Mouse (Mus musculus): ENCODE measurements around the gene Btbd11. TPM values are rescaled to one million over a fixed set of nuclear protein-coding genes. Genes with fewer than 3 reads are reported as not detected.

The Btbd11 gene
- 1 to 10 TPM; 1.3 to 1.6 TPM for total RNA-seq (2021)

DNA sequence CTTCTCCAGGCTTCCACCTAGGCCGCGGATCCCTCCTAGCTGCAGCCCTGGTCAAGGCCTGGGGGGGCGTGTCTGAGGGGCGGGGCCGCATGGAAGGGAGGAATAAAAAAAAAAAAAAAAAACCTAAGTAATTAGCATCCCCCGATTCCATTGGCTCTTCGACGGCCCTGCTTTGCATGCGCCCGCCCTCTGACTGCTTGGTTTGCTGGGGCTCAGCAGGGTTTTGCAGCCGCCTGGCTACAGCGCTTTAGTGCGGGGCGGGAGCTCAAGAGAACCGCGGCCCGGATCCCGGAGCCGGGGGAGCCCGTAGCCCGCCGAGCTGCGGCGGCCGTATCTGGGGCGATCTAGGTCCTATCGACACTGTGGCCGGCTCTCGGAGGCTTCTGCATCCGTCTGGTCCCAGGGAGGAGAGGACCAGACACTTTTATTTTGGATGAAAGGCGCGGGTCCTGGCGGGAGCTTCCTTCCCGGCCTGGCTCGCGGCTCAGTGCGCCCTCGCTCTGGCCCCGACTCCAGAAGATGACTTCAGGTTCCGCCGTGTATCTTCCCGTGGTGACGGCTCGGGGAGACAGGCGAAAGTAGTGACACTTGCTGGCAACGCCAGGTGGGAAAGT lies at the start of gene Btbd11:
Gene Btbd11 (plus strand): TSS at position 210 of the 614 bp plus-strand sequence.
- intact Hi-C loops (cut with DNase I): loop anchor here (10.0 kb wide), 1 partner anchor 238 kb away; no protein-coding TSS in a partner anchor
- DNase-seq: peak; percentile 92 to 93

DNA sequence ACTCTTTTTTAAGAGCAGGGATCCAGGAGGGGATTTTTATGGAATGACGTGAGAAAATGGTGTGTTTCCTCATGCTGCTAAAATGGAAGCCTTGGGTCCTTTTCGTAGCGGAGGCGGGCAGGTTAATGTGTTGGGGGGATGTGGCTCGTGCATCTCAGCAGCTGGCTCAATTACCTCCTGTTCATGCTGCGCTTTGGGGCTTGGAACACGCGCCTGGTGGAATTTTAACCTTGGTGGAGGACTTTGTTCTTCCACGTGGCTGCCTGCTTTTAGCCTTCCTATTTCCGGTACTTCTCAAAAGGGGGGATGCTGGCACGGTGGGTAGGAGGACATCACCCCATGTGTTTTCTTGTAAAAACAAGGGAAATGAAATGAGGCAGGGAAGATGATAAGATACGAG lies 47.9 kb upstream of the Btbd11 start:
- no peak for DNase-seq
- intact Hi-C loops (cut with DNase I): loop anchor here (5.0 kb wide), 1 partner anchor 116 kb away; no protein-coding TSS in a partner anchor

DNA sequence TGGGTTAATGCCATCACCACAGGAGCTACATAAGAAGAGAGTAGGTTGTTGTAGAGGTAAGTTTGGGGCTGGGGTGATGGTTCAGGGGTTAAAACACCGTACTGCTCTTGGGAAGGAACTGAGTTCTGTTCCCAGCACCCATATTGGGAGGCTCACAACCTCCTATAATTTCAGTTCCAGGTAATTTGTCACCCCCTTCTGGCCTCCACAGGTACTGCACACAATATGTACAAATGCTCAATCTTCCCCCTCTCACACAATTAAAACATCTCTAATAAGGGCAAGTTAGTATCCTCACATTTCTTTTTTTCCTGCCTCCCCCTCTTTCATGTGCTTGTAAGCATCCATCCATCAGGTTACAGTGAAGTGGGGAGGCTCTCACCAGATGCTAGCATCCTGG lies 44.7 kb upstream of the Btbd11 start:
- DNase-seq: no peak
- intact Hi-C loops (cut with DNase I): no loop called here

DNA sequence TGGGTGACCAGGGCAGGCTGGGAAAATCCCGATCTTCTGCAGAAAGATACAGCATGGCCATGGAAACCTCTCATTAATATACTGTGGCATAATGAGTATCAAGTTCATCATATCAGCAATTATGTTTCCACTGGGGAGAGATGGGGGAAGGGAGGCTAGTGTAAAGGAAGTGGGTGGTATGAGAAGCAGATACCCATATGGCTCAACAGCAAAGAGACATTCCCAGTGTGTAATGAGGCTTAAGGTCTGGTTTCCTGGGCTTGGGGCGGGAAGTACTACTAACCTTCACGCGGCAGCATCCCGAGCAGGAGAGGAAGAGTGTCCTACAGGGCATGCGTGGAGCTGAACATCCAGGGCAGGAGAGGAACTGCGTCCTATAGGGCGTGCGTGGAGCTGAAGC lies 39.4 kb upstream of the Btbd11 start:
- intact Hi-C loops (cut with DNase I): no loop called here
- DNase-seq: no peak

DNA sequence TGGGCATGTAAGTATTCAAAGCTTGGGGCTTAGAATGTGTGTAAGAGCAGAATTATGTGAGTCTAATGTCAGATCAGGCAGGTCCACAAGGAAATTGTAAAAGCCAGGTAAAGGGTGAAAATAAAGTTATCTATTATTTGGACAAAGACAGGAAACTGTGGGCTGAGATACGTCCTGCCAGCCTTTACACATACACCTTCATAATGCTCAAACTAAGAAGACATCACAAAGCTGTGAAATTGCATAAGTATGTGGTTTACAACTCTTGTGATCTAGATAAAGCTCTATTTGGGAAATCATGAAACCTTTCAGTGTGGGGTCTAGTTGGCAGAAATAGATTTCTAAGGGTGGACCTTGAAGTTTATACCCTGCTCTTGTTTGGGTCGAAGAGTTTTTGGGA lies 34.1 kb upstream of the Btbd11 start:
- intact Hi-C loops (cut with DNase I): no loop called here
- no peak for DNase-seq

DNA sequence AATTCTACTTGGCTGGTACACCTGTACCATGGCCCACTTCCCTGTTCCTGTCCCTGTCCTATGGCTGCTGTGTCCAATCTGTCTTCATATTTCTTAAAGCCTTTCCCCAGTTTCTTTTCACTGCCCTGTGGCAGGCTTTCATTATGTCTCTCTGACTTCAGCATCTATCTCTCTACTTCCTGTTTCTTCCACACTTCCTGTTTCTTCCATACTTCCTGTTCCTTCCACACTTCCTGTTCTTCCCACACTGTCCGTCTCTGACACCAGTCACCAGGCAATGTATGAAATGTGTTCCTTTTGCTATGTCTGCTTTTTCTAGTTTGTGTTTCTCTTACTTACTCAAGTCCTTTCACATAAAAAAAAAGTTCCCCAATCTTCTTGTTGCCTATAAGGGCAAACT lies 32.3 kb upstream of the Btbd11 start:
- DNase-seq: no peak
- intact Hi-C loops (cut with DNase I): no loop called here

DNA sequence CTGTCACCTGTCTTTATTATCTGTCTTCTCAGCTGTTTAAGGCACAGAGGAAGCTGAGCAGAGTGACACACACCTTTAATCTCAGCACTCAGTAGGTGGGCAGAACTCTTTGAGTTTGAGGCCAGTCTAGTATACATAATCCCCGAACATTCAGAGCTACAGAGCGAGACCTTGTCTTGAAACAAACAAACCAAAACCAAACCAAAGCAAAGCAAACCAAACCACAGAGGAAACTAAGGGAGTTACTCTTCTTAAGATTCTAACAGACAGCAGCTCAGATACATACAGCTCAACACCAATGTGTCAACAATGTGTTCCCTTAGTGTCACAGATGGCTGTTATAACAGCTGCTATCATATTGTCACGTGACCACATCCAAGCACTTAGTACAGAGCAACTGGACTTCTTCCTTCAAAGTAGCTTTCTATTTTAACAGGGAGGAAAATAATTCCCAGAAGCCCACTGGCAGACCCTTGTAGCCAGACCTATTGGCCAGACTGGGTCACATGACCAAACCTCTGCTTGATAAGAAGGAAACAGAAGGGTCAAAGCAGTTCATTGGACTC lies 27.0 kb upstream of the Btbd11 start:
- no peak for DNase-seq
- intact Hi-C loops (cut with DNase I): no loop called here

DNA sequence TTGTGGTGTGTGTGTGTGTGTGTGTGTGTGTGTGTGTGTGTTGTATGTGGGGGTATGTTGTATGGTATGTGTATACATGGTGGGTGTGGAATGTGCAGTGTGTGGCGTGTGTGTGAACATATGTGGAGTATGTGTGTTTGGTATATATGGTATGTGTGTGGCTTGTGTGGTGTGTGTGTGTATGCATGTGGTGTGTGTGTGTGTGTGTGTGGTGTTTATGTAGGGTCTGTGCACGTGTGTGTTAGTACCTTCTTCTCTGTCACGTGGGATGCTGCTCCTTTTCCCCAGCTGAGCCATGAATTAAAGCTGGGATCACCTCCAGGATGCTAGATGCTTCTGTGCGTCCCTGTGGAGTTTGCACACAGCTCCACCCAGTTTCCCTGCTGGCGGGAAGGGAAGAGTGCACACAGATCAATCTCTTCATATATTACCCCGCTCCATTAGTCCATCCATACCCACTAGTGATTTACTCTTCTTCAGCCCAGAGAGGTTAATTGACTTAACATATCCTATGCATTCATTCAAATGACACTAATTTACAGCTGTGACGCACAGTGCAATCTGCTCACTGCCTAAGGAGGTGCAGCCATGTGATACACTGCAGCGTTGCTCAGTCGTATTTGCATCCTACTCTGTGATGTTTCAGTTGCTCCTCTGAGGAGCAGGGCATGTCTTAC lies 23.7 kb upstream of the Btbd11 start:
- intact Hi-C loops (cut with DNase I): no loop called here
- no peak for DNase-seq

DNA sequence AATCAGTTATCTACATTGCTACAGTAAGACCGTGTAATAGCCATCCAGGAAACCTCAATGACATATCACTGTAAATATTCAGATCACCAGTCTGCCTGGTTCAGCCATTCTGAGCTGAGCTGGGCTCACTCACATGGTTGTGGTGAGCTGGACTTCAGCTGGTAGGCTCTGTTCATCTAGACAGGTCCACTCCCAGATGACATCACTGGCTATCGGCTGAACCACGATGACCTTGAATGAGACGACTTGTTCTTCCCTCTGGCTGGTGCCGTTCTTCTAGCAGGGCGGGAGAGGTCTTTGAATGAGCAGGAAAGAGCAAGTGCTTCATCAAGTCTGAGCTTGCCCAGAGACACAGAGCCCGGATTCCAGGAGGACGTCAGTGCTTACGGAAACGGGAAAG lies 19.7 kb upstream of the Btbd11 start:
- intact Hi-C loops (cut with DNase I): no loop called here
- no peak for DNase-seq

DNA sequence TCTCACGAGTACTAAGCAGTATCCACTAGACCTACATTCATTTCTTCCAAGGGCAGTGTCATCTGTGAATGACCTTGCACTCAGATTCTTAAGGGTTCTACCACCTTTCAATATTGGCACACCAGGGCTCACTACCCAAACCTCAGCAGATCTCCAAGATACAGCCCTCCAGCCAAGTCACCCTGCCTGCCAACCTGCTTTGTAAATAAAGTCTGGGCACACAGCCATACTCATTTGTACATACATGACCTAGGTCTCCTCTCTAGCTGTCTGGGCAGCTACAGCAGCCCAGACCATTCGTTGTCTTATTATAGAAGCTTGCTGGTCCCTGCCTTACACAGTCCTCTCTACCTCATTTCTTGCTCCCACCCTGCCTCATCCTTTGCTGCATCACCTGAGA lies 15.3 kb upstream of the Btbd11 start:
- DNase-seq: peak; percentile 10 to 30
- intact Hi-C loops (cut with DNase I): no loop called here

DNA sequence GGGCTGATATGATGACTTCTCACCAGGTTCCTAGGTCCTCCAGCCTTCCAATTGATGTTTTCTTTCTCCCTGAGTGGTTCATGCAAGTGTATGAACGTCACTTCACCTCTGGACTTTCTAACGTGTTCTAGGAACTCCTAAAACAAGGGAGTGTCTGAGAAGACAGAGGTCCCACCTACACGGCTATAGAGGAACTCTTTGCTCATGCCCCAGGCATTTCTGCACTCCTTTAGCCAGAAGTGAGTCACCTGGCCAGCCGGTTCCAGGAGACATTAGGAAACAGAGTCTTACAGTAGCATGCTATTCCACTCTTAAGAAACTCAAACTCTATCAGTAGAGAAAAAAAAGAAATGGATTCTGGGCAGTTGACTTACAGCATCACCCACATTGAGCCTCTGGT lies 14.5 kb upstream of the Btbd11 start:
- no peak for DNase-seq
- intact Hi-C loops (cut with DNase I): no loop called here

DNA sequence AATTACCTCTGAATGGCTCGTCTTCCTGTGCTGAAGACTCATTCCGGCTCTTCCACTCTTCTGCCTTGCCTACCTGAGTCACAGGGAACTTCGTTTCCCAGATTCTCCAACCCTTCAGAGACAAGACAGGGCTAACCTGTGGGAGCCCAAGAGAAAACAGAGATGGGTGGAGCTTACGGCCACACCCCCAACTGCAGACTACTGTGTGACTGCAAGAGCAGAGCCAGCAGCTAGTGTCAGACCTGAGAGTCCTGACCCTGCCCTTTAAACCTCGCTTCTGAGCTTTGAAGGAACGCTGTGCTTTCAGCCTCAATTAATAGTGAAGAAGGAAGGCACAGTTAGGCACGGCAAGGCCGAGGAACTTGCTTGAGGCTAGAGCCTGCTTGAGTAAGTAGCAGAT lies 7.6 kb upstream of the Btbd11 start:
- no peak for DNase-seq
- intact Hi-C loops (cut with DNase I): no loop called here

DNA sequence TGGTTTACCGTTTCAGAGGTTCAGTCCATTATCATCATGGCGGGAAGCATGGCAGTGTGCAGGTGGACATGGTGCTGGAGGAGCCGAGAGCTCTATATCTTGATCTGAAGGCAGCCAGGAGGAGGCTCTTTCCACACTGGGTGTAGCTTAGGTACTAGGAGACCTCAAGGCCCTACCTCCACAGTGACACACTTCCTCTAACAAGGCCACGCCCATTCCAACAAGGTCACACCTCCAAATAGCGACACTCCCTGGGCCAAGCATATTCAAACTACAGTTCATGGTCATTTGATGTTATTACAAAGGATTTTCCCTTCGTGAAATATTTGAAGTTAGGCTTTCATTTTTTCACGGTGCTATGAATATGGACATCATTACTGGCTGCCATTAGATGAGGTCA lies 3.6 kb upstream of the Btbd11 start:
- intact Hi-C loops (cut with DNase I): loop anchor here (10.0 kb wide), 1 partner anchor 242 kb away; no protein-coding TSS in a partner anchor
- no peak for DNase-seq

DNA sequence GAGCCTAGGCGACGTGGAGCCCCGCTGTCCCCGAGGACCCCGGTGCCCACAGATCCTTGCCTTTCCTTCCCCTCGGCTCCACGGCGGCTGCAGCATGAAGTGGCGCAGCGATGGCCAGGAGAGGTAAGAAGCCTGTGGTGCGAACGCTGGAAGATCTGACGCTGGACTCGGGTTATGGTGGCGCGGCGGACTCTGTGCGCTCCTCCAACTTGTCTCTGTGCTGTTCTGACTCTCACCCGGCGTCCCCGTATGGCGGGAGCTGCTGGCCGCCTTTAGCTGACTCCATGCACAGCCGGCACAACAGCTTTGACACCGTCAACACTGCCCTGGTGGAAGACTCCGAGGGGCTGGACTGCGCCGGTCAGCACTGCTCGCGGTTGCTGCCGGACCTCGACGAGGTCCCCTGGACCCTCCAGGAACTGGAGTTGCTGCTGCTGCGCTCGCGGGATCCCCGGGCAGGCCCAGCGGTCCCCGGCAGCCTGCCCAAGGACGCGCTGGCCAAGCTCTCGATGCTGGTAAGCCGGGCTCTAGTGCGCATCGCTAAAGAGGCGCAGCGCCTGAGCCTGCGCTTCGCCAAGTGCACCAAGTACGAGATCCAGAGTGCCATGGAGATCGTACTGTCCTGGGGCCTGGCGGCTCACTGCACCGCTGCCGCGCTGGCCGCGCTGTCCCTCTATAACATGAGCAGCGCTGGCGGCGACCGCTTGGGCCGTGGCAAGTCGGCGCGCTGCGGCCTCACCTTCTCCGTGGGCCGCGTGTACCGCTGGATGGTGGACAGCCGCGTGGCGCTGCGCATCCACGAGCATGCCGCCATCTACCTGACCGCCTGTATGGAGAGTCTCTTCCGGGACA lies 831 bp downstream of the Btbd11 start:
- intact Hi-C loops (cut with DNase I): loop anchor here (10.0 kb wide), 1 partner anchor 237 kb away; no protein-coding TSS in a partner anchor
- DNase-seq: peak; percentile 43 to 51

DNA sequence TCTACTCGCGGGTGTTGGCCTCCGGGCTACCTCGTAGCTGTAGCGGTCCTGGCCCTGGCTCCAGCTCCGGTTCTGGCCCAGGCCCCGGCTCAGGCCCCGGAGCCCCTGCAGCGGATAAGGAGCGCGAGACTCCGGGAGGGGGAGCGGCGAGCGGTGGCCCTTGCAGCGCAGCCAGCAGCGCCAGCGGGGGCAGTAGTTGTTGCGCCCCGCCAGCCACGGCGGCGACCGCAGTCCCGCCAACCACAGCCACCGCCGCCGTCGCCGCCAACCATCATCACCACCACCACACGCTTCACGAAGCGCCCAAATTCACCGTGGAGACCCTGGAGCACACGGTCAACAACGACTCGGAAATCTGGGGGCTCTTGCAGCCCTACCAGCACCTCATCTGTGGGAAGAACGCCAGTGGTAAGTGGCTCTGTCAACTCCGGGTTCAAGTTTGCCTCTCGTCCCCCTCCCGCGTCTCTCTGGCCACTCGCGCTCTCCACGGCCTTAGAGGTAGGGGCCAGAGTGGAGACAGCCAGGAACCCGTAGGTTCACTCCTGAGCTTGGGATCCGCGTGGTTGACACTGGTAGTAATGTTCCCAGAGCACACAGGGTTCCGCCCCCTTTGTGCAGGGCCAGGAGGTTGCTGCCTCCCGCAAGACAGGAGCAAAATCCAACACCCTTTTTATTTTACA lies 1.6 kb downstream of the Btbd11 start:
- peak in 1 of 2 experiments; percentile 5 for DNase-seq
- intact Hi-C loops (cut with DNase I): loop anchor here (10.0 kb wide), 1 partner anchor 237 kb away; no protein-coding TSS in a partner anchor

DNA sequence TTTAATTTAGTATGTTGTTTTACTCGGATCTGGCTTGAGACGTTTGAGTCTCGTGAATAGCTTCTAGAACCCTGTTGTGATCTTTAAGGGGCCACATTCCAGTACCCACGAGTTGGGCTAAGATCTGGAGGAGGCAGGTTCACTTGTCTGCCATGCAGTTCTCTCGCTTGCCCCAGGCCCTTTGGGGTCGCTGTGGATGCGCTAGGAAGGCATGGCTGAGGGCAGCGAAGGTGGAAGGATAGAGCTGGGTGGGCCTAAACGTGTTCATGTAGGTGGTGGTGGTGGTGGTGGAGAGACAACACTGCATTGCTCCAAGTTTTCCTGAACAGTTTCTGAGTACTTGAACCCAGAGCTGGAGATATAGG lies 2.1 kb downstream of the Btbd11 start:
- intact Hi-C loops (cut with DNase I): loop anchor here (10.0 kb wide), 1 partner anchor 236 kb away; no protein-coding TSS in a partner anchor
- DNase-seq: peak; percentile 37 to 46

DNA sequence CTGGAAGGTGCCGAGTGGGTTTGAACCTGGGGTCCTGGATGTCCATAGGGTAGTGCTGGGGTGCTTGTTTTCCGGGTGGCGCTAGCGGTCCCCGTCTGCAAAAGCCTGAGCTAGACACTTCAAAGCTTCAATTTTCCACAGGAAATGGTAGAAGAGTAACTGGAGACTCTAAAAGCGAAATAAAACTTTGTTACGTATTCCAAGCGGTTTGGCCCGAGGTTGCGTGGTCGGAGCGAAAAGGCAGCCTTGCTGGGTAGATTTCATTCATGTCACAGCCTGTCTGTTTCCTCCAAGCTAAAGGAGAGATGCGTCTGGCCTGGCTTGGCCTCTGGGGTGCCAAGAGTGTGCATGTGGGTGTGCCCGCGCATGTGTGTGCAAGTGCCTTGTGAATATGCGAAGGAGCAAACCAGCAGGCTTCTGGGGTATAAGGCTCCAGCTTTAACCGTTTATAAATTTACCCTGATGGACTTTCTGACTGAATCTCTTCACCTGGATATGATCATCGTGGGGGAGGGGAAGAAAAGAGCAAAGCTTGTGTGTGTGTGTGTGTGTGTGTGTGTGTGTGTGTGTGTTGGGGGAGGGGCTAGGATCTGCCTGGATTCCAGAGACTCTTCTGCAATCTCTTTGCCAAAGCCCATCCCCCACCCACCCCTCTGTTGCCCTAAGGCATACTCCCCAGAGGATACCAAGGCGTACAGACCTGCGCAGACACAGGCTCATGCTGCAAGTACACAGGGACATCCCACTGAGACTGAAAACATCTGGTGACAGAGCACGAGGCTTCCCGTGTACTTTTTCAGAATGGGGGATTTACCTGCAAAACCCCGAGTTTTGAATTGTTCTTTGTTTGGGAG lies 2.9 kb downstream of the Btbd11 start:
- no peak for DNase-seq
- intact Hi-C loops (cut with DNase I): loop anchor here (10.0 kb wide), 1 partner anchor 235 kb away; no protein-coding TSS in a partner anchor

DNA sequence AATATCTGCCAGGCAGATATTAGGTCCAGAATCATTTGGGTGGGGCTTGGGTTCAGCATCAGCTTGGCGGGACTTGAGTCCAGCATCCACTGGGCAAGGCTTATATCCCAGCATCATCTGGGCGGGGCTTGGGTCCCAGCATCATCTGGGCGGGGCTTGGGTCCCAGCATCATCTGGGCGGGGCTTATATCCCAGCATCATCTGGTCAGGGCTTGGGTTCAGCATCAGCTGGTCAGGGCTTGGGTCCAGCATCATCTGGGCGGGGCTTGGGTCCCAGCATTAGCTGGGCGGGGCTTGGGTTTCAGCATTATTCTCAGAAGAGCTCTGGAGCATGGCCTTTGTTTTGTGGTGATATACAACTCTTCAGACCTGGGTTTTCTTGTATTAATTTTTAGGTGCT lies 6.4 kb downstream of the Btbd11 start:
- intact Hi-C loops (cut with DNase I): no loop called here
- no peak for DNase-seq

DNA sequence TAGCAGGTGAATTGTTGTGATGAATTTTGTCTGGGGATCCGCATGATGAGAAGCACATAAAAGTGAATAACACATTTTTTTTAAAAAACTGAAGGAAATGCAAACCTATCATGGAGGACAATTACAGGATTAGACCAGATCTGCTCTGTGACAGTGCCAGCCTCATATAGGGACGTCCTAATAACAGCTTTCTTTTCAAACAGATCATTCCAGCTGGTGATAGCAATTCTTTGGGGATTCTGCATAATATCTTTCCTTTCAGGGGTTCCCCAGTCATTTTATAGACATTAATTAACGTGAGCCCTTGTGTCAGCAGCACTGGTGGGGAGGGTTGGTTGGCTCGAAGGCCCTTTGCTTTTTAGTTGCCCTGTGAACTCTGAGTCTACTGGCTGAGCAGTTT lies 7.9 kb downstream of the Btbd11 start:
- intact Hi-C loops (cut with DNase I): no loop called here
- DNase-seq: no peak

DNA sequence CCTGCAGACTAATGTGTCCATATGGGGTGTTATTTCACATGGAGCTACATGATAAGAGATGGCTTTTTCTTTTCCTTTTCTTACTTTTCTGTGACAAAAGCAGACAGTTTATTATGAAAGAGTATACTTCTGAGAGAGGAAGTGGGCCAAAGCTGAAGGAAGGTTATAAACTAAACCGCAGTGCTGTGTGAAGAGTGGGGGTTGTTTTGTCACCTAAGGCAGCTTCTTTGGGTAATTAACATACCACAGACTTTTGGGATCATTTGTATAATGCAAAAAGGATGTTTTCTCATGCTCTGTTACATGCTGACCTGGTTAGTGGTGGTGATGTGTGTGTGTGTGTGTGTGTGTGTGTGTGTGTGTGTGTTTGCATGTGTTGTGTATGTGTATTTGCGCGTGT lies 24.5 kb downstream of the Btbd11 start:
- intact Hi-C loops (cut with DNase I): no loop called here

More for the DNA sequence above, 24.5 kb downstream of the Btbd11 start:
- no peak for DNase-seq

All from heart, postnatal 10 days (tissue).